Mouse (Mus musculus) embryonic facial prominence, embryonic 13.5 days (tissue): ENCODE measurements around the gene Pcdh19. TPM values are rescaled to one million over a fixed set of nuclear protein-coding genes. Genes with fewer than 3 reads are reported as not detected.
"Not testable (repeated sequence)": the region's sequence is repeated elsewhere in the genome, so short reads cannot be mapped to it uniquely, and the experiment has no call there.

Experiments
- ATAC-seq: fragments of 200-750 bp; cut with Nextera tagmentation; 2 replicates; pipeline ENCODE4 v1.8.0; 2017; ENCODE audit warnings: low read depth; ENCODE audit not compliant: insufficient number of reproducible peaks, insufficient read depth, low FRiP score, low TSS enrichment
- H3K27ac ChIP-seq: fragments of 300-500 bp; sonication (generic); 2 replicates; pipeline ENCODE4 v1.5.1; 2015; ENCODE audit warnings: moderate library complexity, mild to moderate bottlenecking, inconsistent platforms
- H3K27me3 ChIP-seq: fragments of 300-500 bp; sonication (generic); 2 replicates; pipeline ENCODE4 v1.6.1; 2015; ENCODE audit warnings: mild to moderate bottlenecking, inconsistent platforms
- H3K36me3 ChIP-seq: fragments of 300-500 bp; sonication (generic); 2 replicates; pipeline ENCODE4 v1.6.1; 2015; ENCODE audit warnings: mild to moderate bottlenecking, inconsistent platforms
- H3K4me1 ChIP-seq: fragments of 300-500 bp; sonication (generic); 2 replicates; pipeline ENCODE4 v1.6.1; 2015; ENCODE audit warnings: inconsistent platforms
- H3K4me2 ChIP-seq: fragments of 300-500 bp; sonication (generic); 2 replicates; pipeline ENCODE4 v1.6.1; 2015; ENCODE audit warnings: moderate library complexity, mild to moderate bottlenecking, inconsistent platforms
- H3K4me3 ChIP-seq: fragments of 300-500 bp; sonication (generic); 2 replicates; pipeline ENCODE4 v1.5.1; 2015; ENCODE audit warnings: mild to moderate bottlenecking, inconsistent platforms
- H3K9ac ChIP-seq: fragments of 300-500 bp; sonication (generic); 2 replicates; pipeline ENCODE4 v1.6.1; 2015; ENCODE audit warnings: mild to moderate bottlenecking, inconsistent platforms
- H3K9me3 ChIP-seq: fragments of 300-500 bp; sonication (generic); 2 replicates; pipeline ENCODE4 v1.6.1; 2016; ENCODE audit warnings: inconsistent platforms
- WGBS: fragments of 180-500 bp; shearing (Covaris S2); methylation state at CpG from one replicate; pipeline ENCODE4 v1.1.7; 2015; ENCODE audit warnings: mixed read lengths; 5-methylcytosine and 5-hydroxymethylcytosine counted together
- polyA plus RNA-seq: library from polyadenylated mRNA; unstranded; fragments of >200 nt; fragmentation: Nextera tagmentation; extraction: Ambion mirVana; gene quantifications from 2 replicates; pipeline ENCODE4 v1.2.1, GENCODE M21; 2015

Pcdh19 gene
- polyA plus RNA-seq, result 8.2 and 10.6 TPM in 2 replicates

- H3K36me3 ChIP-seq, result no peaks in the 10 kb centered on the region
- no peaks in the 10 kb centered on the region for H3K4me1 ChIP-seq
- H3K27ac ChIP-seq, result peak within 1 kb of the TSS; percentile 71
- peak; percentile 91 for ATAC-seq
- no peaks in the 10 kb centered on the region for H3K9me3 ChIP-seq
- peak within 1 kb of the TSS; percentile 55 for H3K4me3 ChIP-seq
- peak within 1 kb of the TSS; percentile 69 for H3K9ac ChIP-seq
- WGBS, result 16% methylated on average over 16 of the region's 26 CpGs
- peaks cover 55% of the 10 kb centered on the region for H3K27me3 ChIP-seq
- peak within 1 kb of the TSS; percentile 70 for H3K4me2 ChIP-seq
These were observed at the start of gene Pcdh19 for GRCm38 (mm10) chrX:133688840-133689239. TSS of gene Pcdh19 (minus strand) at chrX:133688987.

DNA sequence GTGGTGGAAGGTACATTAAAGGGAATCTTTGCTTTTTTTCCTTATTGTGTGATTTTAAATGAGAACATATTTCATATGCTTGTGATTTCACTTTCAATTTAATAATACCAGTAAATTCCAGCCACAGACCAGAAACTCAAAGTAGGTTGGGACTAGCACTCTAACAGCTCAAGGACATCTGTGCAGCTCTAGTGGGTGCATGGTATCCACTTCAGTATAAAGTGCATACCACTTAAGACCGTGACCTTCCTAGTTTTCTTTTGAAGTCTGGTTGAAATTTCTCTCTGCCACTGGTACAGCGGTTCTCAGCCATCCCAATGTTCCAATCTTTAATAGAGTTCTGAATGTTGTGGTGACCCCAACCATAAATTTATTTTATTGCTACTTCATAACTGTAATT is 47.1 kb upstream of the Pcdh19 start:
- no peak overlapping the region for H3K4me2 ChIP-seq
- H3K36me3 ChIP-seq, result no peaks in the 10 kb centered on the region
- no peaks in the 10 kb centered on the region for H3K4me1 ChIP-seq
- 62% methylated on average over 2 of the region's 2 CpGs for WGBS
- H3K9me3 ChIP-seq, result no peaks in the 10 kb centered on the region
- no peak overlapping the region for H3K27ac ChIP-seq
- H3K4me3 ChIP-seq, result no peak overlapping the region
- H3K27me3 ChIP-seq, result no peaks in the 10 kb centered on the region
- H3K9ac ChIP-seq, result no peak overlapping the region
- no peak for ATAC-seq

DNA sequence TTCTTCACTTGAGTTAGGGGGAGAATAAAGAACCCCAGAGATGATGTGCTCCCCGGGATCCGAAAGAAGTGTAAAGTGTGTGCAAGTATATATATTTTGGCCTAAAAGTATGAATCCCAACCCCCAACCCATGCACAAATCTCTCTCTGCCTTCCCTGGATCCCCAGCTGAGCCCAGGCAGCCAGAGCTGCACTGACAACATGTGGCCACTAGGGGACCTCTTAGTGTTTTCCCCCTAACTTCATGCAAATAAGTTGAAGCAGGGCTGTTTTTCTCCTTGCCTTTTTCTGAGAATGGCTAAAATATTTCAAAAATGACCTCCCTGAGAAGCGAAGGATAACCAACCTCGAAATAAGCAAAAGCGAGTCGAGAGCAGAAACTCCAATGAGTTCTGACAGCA is 46.2 kb upstream of the Pcdh19 start:
- no peak for ATAC-seq
- Histone ChIP-seq H3K27ac (no peak overlapping the region), H3K36me3 (no peaks in the 10 kb centered on the region), H3K9me3 (no peaks in the 10 kb centered on the region), H3K9ac (no peak overlapping the region), H3K4me1 (no peaks in the 10 kb centered on the region), H3K27me3 (no peaks in the 10 kb centered on the region), H3K4me3 (no peak overlapping the region), H3K4me2 (no peak overlapping the region)
- 39% methylated on average over 6 of the region's 6 CpGs for WGBS

- ATAC-seq, result no peak
- H3K4me3 ChIP-seq, result no peak overlapping the region
- no peaks in the 10 kb centered on the region for H3K27me3 ChIP-seq
- H3K9ac ChIP-seq, result no peak overlapping the region
- H3K4me1 ChIP-seq, result no peaks in the 10 kb centered on the region
- H3K9me3 ChIP-seq, result no peaks in the 10 kb centered on the region
- no peak overlapping the region for H3K4me2 ChIP-seq
- no peaks in the 10 kb centered on the region for H3K36me3 ChIP-seq
- 82% methylated on average over 3 of the region's 3 CpGs for WGBS
- no peak overlapping the region for H3K27ac ChIP-seq
These were observed 32.7 kb upstream of the Pcdh19 start for GRCm38 (mm10) chrX:133721517-133721916.

DNA sequence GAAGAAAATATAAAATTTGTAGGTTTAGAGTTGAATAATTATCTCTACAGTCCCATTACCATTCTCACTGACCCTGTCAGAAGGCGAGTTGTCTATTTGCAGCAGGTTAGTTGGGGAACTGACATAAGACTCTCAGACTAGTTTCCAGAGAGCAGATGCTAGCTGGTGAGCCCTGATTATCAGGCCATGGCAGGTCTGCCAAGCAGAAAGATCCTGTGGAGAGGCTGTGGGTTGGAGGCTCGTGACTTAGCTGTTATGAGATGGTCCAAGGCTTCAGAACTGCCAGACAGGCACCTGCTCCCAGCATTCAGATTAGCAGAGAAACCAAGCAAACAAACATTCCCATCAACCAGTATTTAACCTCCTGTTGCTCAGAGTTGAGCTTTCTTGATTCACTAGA is 21.8 kb upstream of the Pcdh19 start:
- H3K27me3 ChIP-seq, result peaks cover 4% of the 10 kb centered on the region; the same call in 1 of the 2 replicates
- no peak overlapping the region for H3K27ac ChIP-seq
- H3K4me3 ChIP-seq, result no peak overlapping the region
- H3K9ac ChIP-seq, result no peak overlapping the region
- no peak for ATAC-seq
- no peaks in the 10 kb centered on the region for H3K36me3 ChIP-seq
- 72% methylated on average over 2 of the region's 2 CpGs for WGBS
- no peak overlapping the region for H3K4me2 ChIP-seq
- no peaks in the 10 kb centered on the region for H3K4me1 ChIP-seq
- H3K9me3 ChIP-seq, result no peaks in the 10 kb centered on the region

- H3K36me3 ChIP-seq, result no peaks in the 10 kb centered on the region
- H3K27me3 ChIP-seq, result peaks cover 2% of the 10 kb centered on the region; the same call in 1 of the 2 replicates
- no peak overlapping the region for H3K4me2 ChIP-seq
- no peaks in the 10 kb centered on the region for H3K9me3 ChIP-seq
- H3K4me3 ChIP-seq, result no peak overlapping the region
- no peak overlapping the region for H3K27ac ChIP-seq
- no peak overlapping the region for H3K9ac ChIP-seq
- 95% methylated on average over 1 of the region's 1 CpGs for WGBS
- H3K4me1 ChIP-seq, result no peaks in the 10 kb centered on the region
- no peak for ATAC-seq
These were observed 14.1 kb upstream of the Pcdh19 start for GRCm38 (mm10) chrX:133702902-133703301.

DNA sequence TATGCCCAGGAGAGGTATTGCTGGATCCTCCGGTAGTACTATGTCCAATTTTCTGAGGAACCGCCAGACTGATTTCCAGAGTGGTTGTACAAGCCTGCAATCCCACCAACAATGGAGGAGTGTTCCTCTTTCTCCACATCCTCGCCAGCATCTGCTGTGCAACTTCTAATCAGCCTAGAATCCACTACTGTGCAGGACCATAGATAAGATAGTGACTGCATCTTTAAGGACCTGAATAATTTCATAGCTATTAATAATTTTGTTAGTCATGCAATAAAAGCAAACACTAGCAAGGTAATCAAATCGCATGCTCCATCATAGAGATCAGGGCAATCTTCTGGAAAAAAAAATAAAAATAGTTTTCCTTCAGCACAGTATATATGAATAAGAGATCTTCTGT is 9.1 kb upstream of the Pcdh19 start:
- not testable (repeated sequence) for H3K9me3 ChIP-seq, H3K27ac ChIP-seq, H3K4me1 ChIP-seq, H3K27me3 ChIP-seq, H3K4me2 ChIP-seq, H3K4me3 ChIP-seq, H3K9ac ChIP-seq, ATAC-seq, H3K36me3 ChIP-seq
- WGBS, result 74% methylated on average over 2 of the region's 4 CpGs

DNA sequence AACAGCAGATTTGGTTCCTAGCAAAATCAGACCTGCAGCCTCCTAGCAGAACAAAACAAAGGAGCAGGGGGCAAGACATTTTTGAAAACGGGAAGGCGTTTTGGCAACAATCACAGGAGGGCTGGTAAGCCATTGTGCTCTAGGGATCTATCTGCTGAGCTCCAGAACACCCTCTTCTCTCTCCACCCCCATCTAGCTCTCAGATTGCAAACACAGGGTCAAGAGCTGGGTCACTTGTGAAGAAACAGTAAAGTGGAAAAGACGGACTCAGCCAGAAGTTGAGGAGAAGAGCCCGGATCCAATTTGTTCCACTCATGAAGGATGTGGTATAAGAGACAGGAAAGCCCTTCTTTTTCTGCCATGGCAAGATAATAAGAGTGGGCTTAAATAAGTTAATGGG is 7.7 kb upstream of the Pcdh19 start:
- Histone ChIP-seq H3K36me3 (no peaks in the 10 kb centered on the region), H3K9ac (no peak overlapping the region), H3K4me3 (no peak overlapping the region), H3K9me3 (no peaks in the 10 kb centered on the region), H3K27me3 (peaks cover 11% of the 10 kb centered on the region), H3K4me2 (no peak overlapping the region), H3K27ac (no peak overlapping the region), H3K4me1 (no peaks in the 10 kb centered on the region)
- 46% methylated on average over 4 of the region's 4 CpGs for WGBS
- ATAC-seq, result no peak

- ATAC-seq, result no peak
- no peaks in the 10 kb centered on the region for H3K9me3 ChIP-seq
- H3K4me2 ChIP-seq, result no peak overlapping the region
- H3K27ac ChIP-seq, result no peak overlapping the region
- H3K36me3 ChIP-seq, result no peaks in the 10 kb centered on the region
- H3K9ac ChIP-seq, result no peak overlapping the region
- WGBS, result 62% methylated on average over 5 of the region's 5 CpGs
- no peak overlapping the region for H3K4me3 ChIP-seq
- no peaks in the 10 kb centered on the region for H3K4me1 ChIP-seq
- H3K27me3 ChIP-seq, result peaks cover 32% of the 10 kb centered on the region
These were observed 4.4 kb upstream of the Pcdh19 start for GRCm38 (mm10) chrX:133693037-133693760.

DNA sequence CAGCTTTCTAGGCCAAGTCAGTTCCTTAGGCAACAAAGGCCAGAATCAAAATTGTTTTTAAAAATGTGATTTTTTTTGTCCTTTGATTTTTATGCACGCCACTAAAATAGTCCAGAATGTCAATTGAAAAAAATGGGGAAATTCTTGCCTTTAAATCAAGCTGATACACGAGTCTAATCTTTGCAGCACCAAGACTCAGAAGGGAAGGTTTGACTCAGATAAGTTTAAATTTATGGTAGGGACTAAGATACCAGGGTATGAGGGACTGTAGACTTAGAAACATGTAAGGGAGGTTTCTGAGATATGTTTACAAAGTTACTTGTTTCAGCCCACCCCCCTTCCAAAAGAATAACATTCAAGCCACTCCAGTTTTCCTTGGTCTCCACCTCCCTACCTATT is 3.6 kb upstream of the Pcdh19 start:
- WGBS, result 42% methylated on average over 2 of the region's 2 CpGs
- Histone ChIP-seq H3K9me3 (no peaks in the 10 kb centered on the region), H3K9ac (no peak overlapping the region), H3K27me3 (peaks cover 35% of the 10 kb centered on the region), H3K4me1 (no peaks in the 10 kb centered on the region), H3K27ac (no peak overlapping the region), H3K36me3 (no peaks in the 10 kb centered on the region), H3K4me3 (no peak overlapping the region), H3K4me2 (no peak overlapping the region)
- no peak for ATAC-seq

- Histone ChIP-seq H3K4me2 (peak overlapping the region; percentile 70), H3K4me3 (peak overlapping the region; percentile 36), H3K27me3 (peaks cover 39% of the 10 kb centered on the region)
These were observed 3.0 kb upstream of the Pcdh19 start for GRCm38 (mm10) chrX:133691581-133692391.

DNA sequence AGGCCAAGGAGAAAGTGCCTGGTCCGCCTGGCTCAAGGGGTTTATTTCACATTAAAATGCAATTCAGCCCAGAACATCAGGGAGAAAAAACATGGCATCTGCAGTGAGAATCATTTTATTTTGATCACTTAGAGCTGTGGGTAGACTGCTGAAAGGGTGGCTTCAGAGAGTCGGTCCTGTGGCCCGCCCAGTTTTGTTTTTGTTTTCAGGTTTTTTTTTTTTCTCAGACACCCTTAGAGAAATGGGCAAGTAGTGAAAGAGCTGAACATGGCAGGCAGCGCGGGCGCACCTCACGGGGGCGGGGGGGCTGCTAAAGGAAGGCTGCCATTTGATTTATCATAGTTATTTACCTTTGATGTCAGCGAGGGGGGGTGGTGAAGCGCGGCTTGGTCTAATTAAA is 2.0 kb upstream of the Pcdh19 start:
- H3K36me3 ChIP-seq, result no peaks in the 10 kb centered on the region
- peak overlapping the region; percentile 36 for H3K4me3 ChIP-seq
- no peaks in the 10 kb centered on the region for H3K9me3 ChIP-seq
- ATAC-seq, result no peak
- WGBS, result 22% methylated on average over 11 of the region's 11 CpGs
- H3K27me3 ChIP-seq, result peaks cover 47% of the 10 kb centered on the region
- peak overlapping the region; percentile 44; the same call in 1 of the 2 replicates for H3K9ac ChIP-seq
- no peaks in the 10 kb centered on the region for H3K4me1 ChIP-seq
- H3K27ac ChIP-seq, result no peak overlapping the region
- H3K4me2 ChIP-seq, result peak overlapping the region; percentile 70

More at GRCm38 (mm10) chrX:133691581-133692391, 3.0 kb upstream of the Pcdh19 start:
- 15% methylated on average over 12 of the region's 12 CpGs for WGBS
- no peaks in the 10 kb centered on the region for H3K9me3 ChIP-seq
- peak overlapping the region; percentile 44; the same call in 1 of the 2 replicates for H3K9ac ChIP-seq
- ATAC-seq, result no peak
- no peaks in the 10 kb centered on the region for H3K36me3 ChIP-seq
- no peaks in the 10 kb centered on the region for H3K4me1 ChIP-seq
- H3K27ac ChIP-seq, result no peak overlapping the region
